Mouse (Mus musculus) lung, postnatal 0 days (tissue): Measurements from ENCODE around the gene Cybc1. TPM values are rescaled to one million over a fixed set of nuclear protein-coding genes. Genes with fewer than 3 reads are reported as not detected.

Source experiments
- ATAC-seq: fragments of 200-750 bp; cut with Nextera tagmentation; 2 replicates; pipeline ENCODE4 v1.8.0; 2017; ENCODE audit warnings: moderate library complexity
- DNase-seq: peaks from one replicate; pipeline ENCODE4 v3.0.0-alpha.2; 2016; ENCODE audit warnings: low spot score
- H3K27ac ChIP-seq: fragments of 300-500 bp; sonication (generic); 2 replicates; pipeline ENCODE4 v1.5.1; 2014; ENCODE audit warnings: antibody characterized with exemption, mild to moderate bottlenecking, low read length, mixed read lengths
- H3K27me3 ChIP-seq: fragments of 300-500 bp; sonication (generic); replicated peaks from 2 replicates; pipeline ENCODE4 v1.6.1; 2014; ENCODE audit warnings: low read length, mixed read lengths; ENCODE audit not compliant: insufficient read depth
- H3K36me3 ChIP-seq: fragments of 300-500 bp; sonication (generic); 2 replicates; pipeline ENCODE4 v1.6.1; 2014; ENCODE audit warnings: low read length, mixed read lengths; ENCODE audit not compliant: insufficient read depth
- H3K4me1 ChIP-seq: fragments of 300-500 bp; sonication (generic); 2 replicates; pipeline ENCODE4 v1.6.1; 2014; ENCODE audit warnings: antibody characterized with exemption, low read depth, low read length, mixed read lengths; ENCODE audit not compliant: insufficient read depth
- H3K4me2 ChIP-seq: fragments of 300-500 bp; sonication (generic); replicated peaks from 2 replicates; pipeline ENCODE4 v1.6.1; 2014; ENCODE audit warnings: low read depth, mild to moderate bottlenecking, low read length, moderate library complexity, mixed read lengths
- H3K4me3 ChIP-seq: fragments of 300-500 bp; sonication (generic); 2 replicates; pipeline ENCODE4 v1.5.1; 2014; ENCODE audit warnings: low read depth, low read length
- H3K9ac ChIP-seq: fragments of 300-500 bp; sonication (generic); replicated peaks from 2 replicates; pipeline ENCODE4 v1.6.1; 2014; ENCODE audit warnings: low read depth, mild to moderate bottlenecking
- H3K9me3 ChIP-seq: fragments of 300-500 bp; sonication (generic); 2 replicates; pipeline ENCODE4 v1.6.1; 2016; ENCODE audit warnings: low read length, mixed read lengths
- CTCF ChIP-seq: IDR thresholded peaks from 2 replicates; pipeline ENCODE4 v1.5.1; 2016; ENCODE audit warnings: antibody characterized with exemption, mild to moderate bottlenecking
- EP300 ChIP-seq: IDR thresholded peaks from 2 replicates; pipeline ENCODE4 v1.6.1; 2016; ENCODE audit warnings: antibody characterized with exemption, mild to moderate bottlenecking, control low read depth
- WGBS: fragments of 180-500 bp; shearing (Covaris S2); extraction: QIAGEN DNeasy Blood & Tissue Kit; methylation state at CpG from one replicate; pipeline ENCODE4 v1.1.7; 2014; 5-methylcytosine and 5-hydroxymethylcytosine counted together
- polyA plus RNA-seq: library from polyadenylated mRNA; unstranded; fragments of >200 nt; fragmentation: Nextera tagmentation; extraction: Ambion mirVana; gene quantifications from 2 replicates; pipeline ENCODE4 v1.2.1, GENCODE M21; 2015

Gene Cybc1
- polyA plus RNA-seq, 1 experiment from 2014 or later: 28.9 TPM

GRCm38 (mm10) chr11:121219776-121220175 is 9.3 kb downstream of the Cybc1 start:
- Histone ChIP-seq H3K27ac (no peak overlapping the region), H3K36me3 (peaks cover 26% of the 10 kb centered on the region), H3K9me3 (no peaks in the 10 kb centered on the region), H3K4me3 (no peak overlapping the region), H3K4me1 (no peaks in the 10 kb centered on the region), H3K4me2 (no peak overlapping the region), H3K9ac (no peak overlapping the region), H3K27me3 (no peaks in the 10 kb centered on the region)
- no peak for DNase-seq
- WGBS: 86% methylated on average over 11 of the region's 11 CpGs
- no peak for ATAC-seq
- no peak for TF ChIP-seq EP300
- TF ChIP-seq CTCF: no peak

- DNase-seq (no peak), ATAC-seq (no peak)
- no peak overlapping the region for H3K9ac ChIP-seq
- no peak for TF ChIP-seq CTCF
- no peak for TF ChIP-seq EP300
- WGBS: 90% methylated on average over 3 of the region's 3 CpGs
- 0 out of 2 replicates have a peak, but pooled peaks cover 5% of the 10 kb centered on the region for H3K36me3 ChIP-seq
- no peak overlapping the region for H3K4me2 ChIP-seq
- no peak overlapping the region for H3K4me3 ChIP-seq
- H3K27ac ChIP-seq: no peak overlapping the region
- H3K27me3 ChIP-seq: no peaks in the 10 kb centered on the region
- no peaks in the 10 kb centered on the region for H3K9me3 ChIP-seq
- H3K4me1 ChIP-seq: no peaks in the 10 kb centered on the region
Observed at GRCm38 (mm10) chr11:121216831-121217230, 12.3 kb downstream of the Cybc1 start.

DNA sequence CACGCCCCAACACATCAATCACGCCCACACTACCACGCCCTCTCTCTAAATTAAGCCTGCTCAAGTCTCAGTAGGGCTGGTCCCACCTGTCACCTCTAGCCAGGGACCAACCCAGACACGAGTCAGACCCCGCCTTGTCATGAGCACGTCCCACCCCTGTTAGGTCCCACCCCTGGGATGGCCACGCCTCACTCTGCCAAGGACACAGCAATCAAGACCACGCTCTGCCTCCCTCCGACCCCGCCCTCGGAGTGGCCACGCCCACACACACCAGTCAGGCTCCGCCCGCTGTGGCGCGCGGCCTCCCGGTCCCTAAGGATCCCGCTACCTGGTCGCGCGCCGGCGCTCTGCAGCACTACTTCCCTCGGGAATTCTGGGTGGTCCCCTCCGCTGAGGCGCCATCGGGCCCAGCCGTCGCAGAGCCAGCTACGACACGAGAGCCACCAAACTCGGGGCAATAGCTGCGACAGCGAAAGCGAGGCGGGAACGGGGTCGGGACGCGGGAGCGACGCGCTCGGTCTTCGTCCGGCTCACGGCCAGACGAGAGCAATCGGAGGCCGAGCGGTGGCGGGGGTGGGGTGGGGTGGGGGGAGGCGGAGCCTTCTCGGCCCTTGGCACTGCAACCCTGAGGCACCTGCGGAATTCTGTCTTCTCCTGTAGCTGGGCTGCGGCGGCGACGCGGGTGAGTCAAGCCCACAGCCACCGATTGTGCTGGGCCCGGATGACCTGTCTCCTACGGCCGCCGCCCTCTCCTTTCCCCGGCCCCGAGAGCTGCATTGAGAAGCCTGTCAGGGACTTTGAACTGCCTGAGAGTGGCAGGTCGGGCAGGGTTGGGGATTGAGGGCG is 24.7 kb downstream of the Cybc1 start, which contains the start of the genes Hexdc and Ogfod3:
TSS of gene Hexdc (plus strand) at position 273 of the 846 bp plus-strand sequence.
TSS of gene Ogfod3 (minus strand) at position 551 of the 846 bp plus-strand sequence.
- 5% methylated on average over 61 of the region's 70 CpGs for WGBS
- ATAC-seq: peak; percentile 98
- Histone ChIP-seq H3K36me3 (no peaks in the 10 kb centered on the region), H3K4me3 (peak within 1 kb of the TSS; percentile 81), H3K4me1 (peaks cover 4% of the 10 kb centered on the region; the same call in 1 of the 2 replicates), H3K27ac (peak within 1 kb of the TSS; percentile 68), H3K4me2 (peak within 1 kb of the TSS; percentile 68), H3K27me3 (no peaks in the 10 kb centered on the region), H3K9ac (peak within 1 kb of the TSS; percentile 51), H3K9me3 (no peaks in the 10 kb centered on the region)
- DNase-seq: peak; percentile 98
- no peak for TF ChIP-seq EP300
- no peak for TF ChIP-seq CTCF

- no peaks in the 10 kb centered on the region for H3K27me3 ChIP-seq
Observed at GRCm38 (mm10) chr11:121203859-121204160, 25.3 kb downstream of the Cybc1 start.

GRCm38 (mm10) chr11:121201436-121202198 is 27.5 kb downstream of the Cybc1 start:
- no peak overlapping the region for H3K27ac ChIP-seq
- DNase-seq (peak; percentile 53), ATAC-seq (no peak)
- H3K4me3 ChIP-seq: no peak overlapping the region
- no peaks in the 10 kb centered on the region for H3K9me3 ChIP-seq
- WGBS: 25% methylated on average over 11 of the region's 11 CpGs
- no peak overlapping the region for H3K4me2 ChIP-seq
- TF ChIP-seq CTCF (peak; percentile 69), EP300 (no peak)
- no peak overlapping the region for H3K9ac ChIP-seq
- no peaks in the 10 kb centered on the region for H3K27me3 ChIP-seq
- H3K36me3 ChIP-seq: no peaks in the 10 kb centered on the region
- peaks cover 4% of the 10 kb centered on the region; the same call in 1 of the 2 replicates for H3K4me1 ChIP-seq

More at GRCm38 (mm10) chr11:121203859-121204160, 25.3 kb downstream of the Cybc1 start:
- Histone ChIP-seq H3K27ac (peak overlapping the region; percentile 0; the same call in 1 of the 2 replicates), H3K4me1 (peaks cover 4% of the 10 kb centered on the region; the same call in 1 of the 2 replicates), H3K36me3 (no peaks in the 10 kb centered on the region), H3K4me2 (peak overlapping the region; percentile 68), H3K9ac (no peak overlapping the region), H3K9me3 (no peaks in the 10 kb centered on the region), H3K4me3 (peak overlapping the region; percentile 81)
- DNase-seq (no peak), ATAC-seq (no peak)
- 1% methylated on average over 5 of the region's 5 CpGs for WGBS
- no peak for TF ChIP-seq CTCF
- TF ChIP-seq EP300: no peak

GRCm38 (mm10) chr11:121200781-121201180 is 28.3 kb downstream of the Cybc1 start:
- H3K27me3 ChIP-seq: no peaks in the 10 kb centered on the region
- no peak overlapping the region for H3K27ac ChIP-seq
- H3K4me2 ChIP-seq: no peak overlapping the region
- TF ChIP-seq CTCF (no peak), EP300 (no peak)
- H3K36me3 ChIP-seq: no peaks in the 10 kb centered on the region
- ATAC-seq: no peak
- no peak for DNase-seq
- no peak overlapping the region for H3K4me3 ChIP-seq
- H3K9me3 ChIP-seq: no peaks in the 10 kb centered on the region
- 92% methylated on average over 6 of the region's 6 CpGs for WGBS
- no peak overlapping the region for H3K9ac ChIP-seq
- peaks cover 4% of the 10 kb centered on the region; the same call in 1 of the 2 replicates for H3K4me1 ChIP-seq
